Mouse (Mus musculus) G1E (cell line): ENCODE data around the gene Fhl5. TPM values are rescaled to one million over a fixed set of nuclear protein-coding genes. Genes with fewer than 3 reads are reported as not detected.
A peak's percentile ranks its signal among the peaks of the same experiment; 100 is the strongest.
"Not testable (repeated sequence)": the region's sequence is repeated elsewhere in the genome, so short reads cannot be mapped to it uniquely, and the experiment has no call there.

Experiments used
- ATAC-seq: 2 replicates; pipeline ENCODE4 v1.8.0; 2016; ENCODE audit warnings: mild to moderate bottlenecking; ENCODE audit not compliant: insufficient number of reproducible peaks, poor library complexity, low FRiP score, severe bottlenecking; ENCODE audit errors: extremely low read depth
- DNase-seq: peaks from one replicate; pipeline ENCODE4 v3.0.0; 2012; ENCODE audit warnings: low spot score
- H3K27me3 ChIP-seq: 2 replicates; pipeline ENCODE4 v1.6.1; 2012; ENCODE audit warnings: mild to moderate bottlenecking, low read length, inconsistent platforms; ENCODE audit not compliant: insufficient read depth
- H3K36me3 ChIP-seq: replicated peaks from 2 replicates; pipeline ENCODE3; 2012; ENCODE audit warnings: mild to moderate bottlenecking, inconsistent platforms
- H3K4me1 ChIP-seq: 2 replicates; pipeline ENCODE4 v1.6.1; 2012; ENCODE audit warnings: low read depth, low read length, inconsistent platforms, mixed read lengths; ENCODE audit not compliant: insufficient read depth
- H3K4me3 ChIP-seq: 2 replicates; pipeline ENCODE4 v1.5.1; 2012; ENCODE audit warnings: low read depth, mild to moderate bottlenecking, inconsistent platforms, low read length, moderate library complexity, mixed read lengths
- H3K9me3 ChIP-seq: replicated peaks from 2 replicates; pipeline ENCODE4 v1.6.1; 2012; ENCODE audit warnings: inconsistent platforms
- CTCF ChIP-seq: IDR thresholded peaks from 2 replicates; pipeline ENCODE4 v1.5.1; 2012; ENCODE audit warnings: low read depth, low read length, inconsistent platforms, mixed read lengths
- GATA1 ChIP-seq: IDR thresholded peaks from 2 replicates; pipeline ENCODE4 v1.6.1; 2012; ENCODE audit warnings: borderline replicate concordance, low read length, inconsistent platforms, mixed read lengths
- GATA2 ChIP-seq: IDR thresholded peaks from 2 replicates; pipeline ENCODE4 v1.6.1; 2012; ENCODE audit warnings: low read depth, low read length, inconsistent platforms, borderline replicate concordance
- POLR2AphosphoS5 ChIP-seq: IDR thresholded peaks from 2 replicates; pipeline ENCODE4 v1.6.1; 2012; ENCODE audit warnings: low read depth, low read length, inconsistent platforms; ENCODE audit not compliant: insufficient replicate concordance
- TAL1 ChIP-seq: conservative IDR thresholded peaks from 2 replicates; pipeline ENCODE4 v1.6.1; 2012; ENCODE audit warnings: low read depth, low read length, inconsistent platforms, mixed read lengths
- polyA plus RNA-seq: library from polyadenylated mRNA; stranded (reverse); fragments of >175 nt; gene quantifications from 2 replicates; pipeline ENCODE4 v1.2.3, GENCODE M21; 2012
- total RNA-seq, 2 experiments: library from RNA; stranded (forward) in 1 of 2; stranded (reverse) in 1 of 2; fragments of 200-1000 nt in 1 of 2; fragments of >200 nt in 1 of 2; fragmentation: Nextera tagmentation in 1 of 2; gene quantifications; 2 replicates each; pipeline ENCODE4 v1.2.3; 2014 to 2017

Gene Fhl5
- total and polyA plus RNA-seq, 3 experiments: 0.22 TPM; not detected in 2

DNA sequence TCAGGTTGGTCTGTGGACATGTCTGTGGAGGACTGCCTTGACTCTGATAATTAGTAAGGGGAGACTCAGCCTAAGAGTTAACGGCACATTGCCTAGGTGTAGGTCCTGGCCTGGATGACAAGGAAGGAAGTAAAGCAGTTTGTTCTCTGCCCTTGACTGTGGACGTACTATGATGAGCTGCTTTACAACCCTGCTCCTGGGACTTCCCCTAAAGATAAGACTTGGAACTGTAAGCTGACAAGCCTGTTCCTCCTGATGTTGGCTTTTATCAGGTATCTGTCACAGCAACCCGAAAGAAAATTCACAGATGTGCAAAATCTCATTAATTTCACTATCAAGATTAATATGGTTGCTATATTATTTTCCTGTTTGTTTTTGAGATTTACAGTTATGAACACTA is 24.5 kb upstream of the Fhl5 start:
- peak; percentile 2 for DNase-seq
- H3K4me3 ChIP-seq: no peak overlapping the region
- no peaks in the 10 kb centered on the region for H3K9me3 ChIP-seq
- TF ChIP-seq GATA1 (no peak), GATA2 (no peak), TAL1 (no peak), CTCF (no peak), POLR2AphosphoS5 (no peak)
- peaks cover 12% of the 10 kb centered on the region for H3K4me1 ChIP-seq
- H3K27me3 ChIP-seq: no peaks in the 10 kb centered on the region
- ATAC-seq: peak; percentile 49; the same call in 1 of the 2 replicates
- H3K36me3 ChIP-seq: peaks cover 71% of the 10 kb centered on the region

DNA sequence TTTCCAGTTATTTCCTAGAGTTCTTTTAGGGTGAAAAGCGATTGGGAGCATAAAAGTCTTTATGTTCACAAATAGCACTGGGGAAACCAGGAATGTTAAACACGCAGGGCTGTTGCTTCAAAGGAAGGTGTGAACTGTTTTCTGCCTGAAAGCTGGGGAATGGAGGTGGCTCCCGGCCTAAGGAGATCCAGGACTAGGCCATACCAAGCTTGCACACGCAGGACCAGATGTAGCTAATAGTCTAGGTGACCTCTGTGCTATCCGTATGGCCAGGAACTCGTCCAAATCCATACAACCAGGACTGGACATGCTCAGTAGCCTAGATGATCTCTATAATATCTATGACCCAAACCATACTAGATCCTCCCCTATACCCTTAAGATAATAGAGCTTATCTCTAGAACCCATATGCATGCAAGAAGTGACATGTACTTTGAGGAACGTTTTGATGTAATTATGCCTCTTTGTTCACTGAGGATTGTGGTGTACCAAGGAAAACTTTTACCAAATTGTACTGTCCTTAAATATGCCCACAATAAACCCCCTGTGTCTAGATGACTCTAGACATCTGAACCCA is 15.2 kb upstream of the Fhl5 start:
- peaks cover 9% of the 10 kb centered on the region; the same call in 1 of the 2 replicates for H3K4me1 ChIP-seq
- no peak overlapping the region for H3K4me3 ChIP-seq
- no peaks in the 10 kb centered on the region for H3K27me3 ChIP-seq
- no peaks in the 10 kb centered on the region for H3K9me3 ChIP-seq
- H3K36me3 ChIP-seq: peaks cover 48% of the 10 kb centered on the region
- TF ChIP-seq CTCF (no peak), GATA1 (no peak), POLR2AphosphoS5 (no peak), GATA2 (no peak), TAL1 (no peak)
- ATAC-seq (peak; percentile 22), DNase-seq (no peak)

DNA sequence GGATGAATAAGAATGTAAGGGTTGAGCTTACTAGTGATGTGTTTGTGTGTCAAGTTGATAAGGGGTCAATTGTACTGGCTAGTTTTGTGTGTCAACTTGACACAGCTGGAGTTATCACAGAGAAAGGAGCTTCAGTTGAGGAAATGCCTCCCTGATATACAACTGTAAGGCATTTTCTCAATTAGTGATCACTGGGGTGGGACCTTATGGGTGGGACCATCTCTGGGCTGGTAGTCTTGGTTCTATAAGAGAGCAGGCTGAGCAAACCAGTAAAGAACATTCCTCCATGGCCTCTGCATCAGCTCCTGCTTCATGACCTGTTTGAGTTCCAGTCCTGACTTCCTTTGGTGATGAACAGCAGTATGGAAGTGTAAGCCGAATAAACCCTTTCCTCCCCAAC is 7.0 kb downstream of the Fhl5 start:
- not testable (repeated sequence) for H3K9me3 ChIP-seq, H3K27me3 ChIP-seq, DNase-seq, H3K4me1 ChIP-seq, H3K36me3 ChIP-seq, H3K4me3 ChIP-seq, ATAC-seq

DNA sequence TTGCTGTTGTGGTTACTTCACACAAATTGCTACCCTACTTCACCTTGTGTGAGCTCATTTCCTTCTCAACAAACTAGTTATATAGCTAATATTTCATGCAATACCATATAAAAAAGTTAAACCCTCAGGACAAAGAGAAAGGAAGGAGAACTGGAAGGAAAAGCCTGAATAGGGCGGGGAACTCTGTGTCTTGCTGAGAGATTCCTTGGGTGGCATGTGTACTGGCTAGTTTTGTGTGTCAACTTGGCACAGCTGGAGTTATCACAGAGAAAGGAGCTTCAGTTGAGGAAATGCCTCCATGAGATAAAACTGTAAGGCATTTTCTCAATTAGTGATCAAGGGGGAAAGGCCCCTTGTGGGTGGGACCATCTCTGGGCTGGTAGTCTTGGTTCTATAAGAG is 8.9 kb downstream of the Fhl5 start:
- H3K36me3 ChIP-seq, H3K4me3 ChIP-seq, DNase-seq, H3K27me3 ChIP-seq, H3K4me1 ChIP-seq, H3K9me3 ChIP-seq, ATAC-seq: not testable (repeated sequence)

DNA sequence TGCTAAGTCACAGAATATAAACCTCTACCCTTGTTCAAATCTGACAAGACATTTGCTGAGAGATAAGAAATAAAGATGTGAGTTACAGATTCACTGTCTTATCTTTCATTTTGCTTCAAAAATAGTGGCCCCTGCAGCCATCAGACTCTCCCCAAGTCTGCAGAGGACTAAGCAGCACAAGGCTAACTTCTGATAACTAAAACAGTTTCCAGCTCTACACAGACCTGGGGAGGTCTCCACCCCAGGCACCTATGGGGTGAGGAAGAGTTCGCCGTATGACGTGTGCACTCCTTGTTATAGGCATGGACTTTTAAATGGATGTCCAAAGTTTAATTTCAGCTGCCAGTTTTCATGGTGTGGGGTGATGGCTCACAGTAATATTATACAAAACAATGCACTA is 10.1 kb downstream of the Fhl5 start:
- no peak for ATAC-seq
- H3K27me3 ChIP-seq: 0 out of 2 replicates have a peak, but pooled peaks cover 2% of the 10 kb centered on the region
- TF ChIP-seq POLR2AphosphoS5 (no peak), GATA1 (no peak), TAL1 (no peak), GATA2 (no peak), CTCF (no peak)

DNA sequence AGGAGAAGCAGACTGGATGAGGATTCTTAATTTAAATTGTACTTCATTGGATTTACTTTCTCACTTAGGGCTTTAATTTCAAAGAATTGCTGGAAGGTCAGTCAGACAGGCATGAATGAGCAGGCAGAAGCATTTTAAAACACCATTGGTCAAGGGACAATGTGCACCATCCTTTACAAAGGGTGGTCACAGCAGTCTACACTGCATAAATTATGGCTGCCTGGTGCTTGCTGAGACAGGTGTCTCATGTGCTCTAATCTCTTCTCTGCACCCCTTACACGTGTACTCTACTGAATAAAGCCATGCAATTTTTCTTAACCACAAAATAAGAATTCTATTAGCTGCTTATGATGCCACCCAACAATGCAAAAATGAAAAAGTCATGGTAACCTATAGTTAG is 15.1 kb downstream of the Fhl5 start:
- no peaks in the 10 kb centered on the region for H3K9me3 ChIP-seq
- no peaks in the 10 kb centered on the region for H3K27me3 ChIP-seq
- no peaks in the 10 kb centered on the region for H3K4me1 ChIP-seq
- TF ChIP-seq GATA2 (no peak), POLR2AphosphoS5 (no peak), CTCF (no peak), GATA1 (no peak), TAL1 (no peak)
- no peak for DNase-seq
- no peak for ATAC-seq
- no peak overlapping the region for H3K4me3 ChIP-seq
- no peaks in the 10 kb centered on the region for H3K36me3 ChIP-seq

More for the DNA sequence above, 10.1 kb downstream of the Fhl5 start:
- Histone ChIP-seq H3K4me1 (no peaks in the 10 kb centered on the region), H3K9me3 (no peaks in the 10 kb centered on the region), H3K4me3 (no peak overlapping the region), H3K36me3 (no peaks in the 10 kb centered on the region)
- no peak for DNase-seq

DNA sequence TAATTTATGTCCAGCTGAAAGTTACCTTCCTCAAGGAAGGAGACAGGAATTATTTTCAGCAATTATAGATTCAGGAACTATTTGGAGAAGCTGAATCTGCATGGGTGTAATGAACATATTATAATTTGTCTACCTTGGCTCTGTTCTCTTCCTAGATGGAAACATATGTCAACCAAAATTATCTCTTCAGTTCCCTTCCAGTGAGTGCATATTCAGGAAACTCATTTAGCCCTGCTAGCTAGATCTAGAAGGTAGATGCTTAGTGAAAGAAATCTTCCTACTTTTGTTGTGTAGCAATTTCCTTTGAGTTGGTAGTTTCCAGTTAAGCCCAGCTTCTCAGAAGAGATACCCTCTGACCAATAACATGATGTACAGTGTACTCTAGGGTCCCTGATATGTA is 20.7 kb downstream of the Fhl5 start:
- Histone ChIP-seq H3K27me3 (no peaks in the 10 kb centered on the region), H3K9me3 (no peaks in the 10 kb centered on the region), H3K4me3 (no peak overlapping the region), H3K4me1 (no peaks in the 10 kb centered on the region), H3K36me3 (no peaks in the 10 kb centered on the region)
- TF ChIP-seq GATA1: no peak
- TF ChIP-seq POLR2AphosphoS5: no peak
- TF ChIP-seq TAL1: no peak
- no peak for TF ChIP-seq CTCF
- TF ChIP-seq GATA2: no peak
- ATAC-seq (no peak), DNase-seq (no peak)
